Mouse (Mus musculus) olfactory bulb, adult 2 months (tissue): ENCODE results near the gene Cmpk2. TPM values are rescaled to one million over a fixed set of nuclear protein-coding genes. Genes with fewer than 3 reads are reported as not detected.

Source experiments
- H3K27ac ChIP-seq: fragments of 200-500 bp; 2 replicates; pipeline ENCODE4 v1.5.1; 2012; ENCODE audit warnings: low read depth, low read length; ENCODE audit not compliant: insufficient read depth
- H3K4me1 ChIP-seq: fragments of 200-500 bp; 2 replicates; pipeline ENCODE4 v1.6.1; 2012; ENCODE audit warnings: low read length; ENCODE audit not compliant: control insufficient read depth, insufficient read depth
- H3K4me3 ChIP-seq: fragments of 200-500 bp; 2 replicates; pipeline ENCODE4 v1.5.1; 2012; ENCODE audit warnings: mild to moderate bottlenecking, low read depth, low read length, moderate library complexity; ENCODE audit not compliant: insufficient read depth
- CTCF ChIP-seq: fragments of 200-500 bp; IDR thresholded peaks from 2 replicates; pipeline ENCODE4 v1.5.1; 2012; ENCODE audit warnings: low read depth, mild to moderate bottlenecking, low read length, moderate library complexity; ENCODE audit not compliant: insufficient read depth
- POLR2A ChIP-seq: fragments of 200-500 bp; IDR thresholded peaks from 2 replicates; pipeline ENCODE4 v1.6.1; 2012; ENCODE audit warnings: mild to moderate bottlenecking, low read depth, low read length, moderate library complexity; ENCODE audit not compliant: insufficient read depth
- WGBS: fragments of 180-500 bp; shearing (Covaris S2); methylation state at CpG from one replicate; pipeline ENCODE4 v1.1.7; 2018; 5-methylcytosine and 5-hydroxymethylcytosine counted together
- polyA plus RNA-seq: library from polyadenylated mRNA; stranded (reverse); fragments of >200 nt; gene quantifications from 2 replicates; pipeline ENCODE4 v1.2.4, GENCODE M21; 2012; ENCODE audit warnings: low replicate concordance; ENCODE audit not compliant: missing spikeins, insufficient read depth, insufficient read length

Gene Cmpk2
- polyA plus RNA-seq, 1 experiment: not detected

- no peak overlapping the region for H3K4me3 ChIP-seq
- 99% methylated on average over 2 of the region's 2 CpGs for WGBS
- TF ChIP-seq CTCF: no peak
- no peak for TF ChIP-seq POLR2A
- H3K4me1 ChIP-seq: peaks cover 2% of the 10 kb centered on the region; the same call in 1 of the 2 replicates
- H3K27ac ChIP-seq: no peak overlapping the region
These were observed 19.5 kb upstream of the Cmpk2 start for GRCm38 (mm10) chr12:26449483-26449882.

- TF ChIP-seq CTCF (no peak), POLR2A (no peak)
- no peak overlapping the region for H3K4me3 ChIP-seq
- 49% methylated on average over 1 of the region's 1 CpGs for WGBS
- H3K4me1 ChIP-seq: peaks cover 7% of the 10 kb centered on the region
- no peak overlapping the region for H3K27ac ChIP-seq
These were observed 17.9 kb upstream of the Cmpk2 start for GRCm38 (mm10) chr12:26451150-26451549.

GRCm38 (mm10) chr12:26452951-26453350 is 16.1 kb upstream of the Cmpk2 start:
- Histone ChIP-seq H3K4me1 (peaks cover 11% of the 10 kb centered on the region), H3K4me3 (no peak overlapping the region), H3K27ac (no peak overlapping the region)
- TF ChIP-seq CTCF (no peak), POLR2A (no peak)
- 92% methylated on average over 4 of the region's 4 CpGs for WGBS

GRCm38 (mm10) chr12:26454682-26455081 is 14.3 kb upstream of the Cmpk2 start:
- 62% methylated on average over 5 of the region's 5 CpGs for WGBS

GRCm38 (mm10) chr12:26456028-26456698 is 12.8 kb upstream of the Cmpk2 start, which contains the start of gene Rsad2:
TSS of gene Rsad2 (minus strand) at chr12:26456452.
- H3K27ac ChIP-seq: no peak within 1 kb of the TSS
- peaks cover 12% of the 10 kb centered on the region for H3K4me1 ChIP-seq
- H3K4me3 ChIP-seq: peak within 1 kb of the TSS; percentile 14
- no peak for TF ChIP-seq CTCF
- TF ChIP-seq POLR2A: no peak
- WGBS: 41% methylated on average over 13 of the region's 13 CpGs

More at GRCm38 (mm10) chr12:26454682-26455081, 14.3 kb upstream of the Cmpk2 start:
- H3K27ac ChIP-seq: no peak overlapping the region
- no peak for TF ChIP-seq POLR2A
- TF ChIP-seq CTCF: no peak
- H3K4me1 ChIP-seq: peaks cover 11% of the 10 kb centered on the region
- no peak overlapping the region for H3K4me3 ChIP-seq

- H3K27ac ChIP-seq: no peak overlapping the region
- WGBS: 69% methylated on average over 2 of the region's 2 CpGs
- TF ChIP-seq POLR2A: no peak
- no peak for TF ChIP-seq CTCF
- H3K4me1 ChIP-seq: peaks cover 10% of the 10 kb centered on the region
- H3K4me3 ChIP-seq: no peak overlapping the region
These were observed 8.9 kb upstream of the Cmpk2 start for GRCm38 (mm10) chr12:26460091-26460490.

GRCm38 (mm10) chr12:26465600-26465999 is 3.4 kb upstream of the Cmpk2 start:
- H3K27ac ChIP-seq: no peak overlapping the region
- H3K4me1 ChIP-seq: no peaks in the 10 kb centered on the region; the same call in 1 of the 2 replicates
- TF ChIP-seq CTCF (no peak), POLR2A (no peak)
- H3K4me3 ChIP-seq: no peak overlapping the region
- 81% methylated on average over 5 of the region's 5 CpGs for WGBS

- TF ChIP-seq CTCF: no peak
- TF ChIP-seq POLR2A: no peak
- 19% methylated on average over 6 of the region's 6 CpGs for WGBS
- peak overlapping the region; percentile 58 for H3K4me3 ChIP-seq
- peaks cover 3% of the 10 kb centered on the region; the same call in 1 of the 2 replicates for H3K4me1 ChIP-seq
- H3K27ac ChIP-seq: no peak overlapping the region
These were observed 1.0 kb downstream of the Cmpk2 start for GRCm38 (mm10) chr12:26470042-26470409.

GRCm38 (mm10) chr12:26471376-26471775 is 2.4 kb downstream of the Cmpk2 start:
- WGBS: 64% methylated on average over 3 of the region's 3 CpGs
- Histone ChIP-seq H3K27ac (no peak overlapping the region), H3K4me3 (no peak overlapping the region), H3K4me1 (peaks cover 3% of the 10 kb centered on the region; the same call in 1 of the 2 replicates)
- no peak for TF ChIP-seq POLR2A
- TF ChIP-seq CTCF: no peak
